8 mouse cellular contexts compared by ENCODE assay signal in the genomic region with DNA sequence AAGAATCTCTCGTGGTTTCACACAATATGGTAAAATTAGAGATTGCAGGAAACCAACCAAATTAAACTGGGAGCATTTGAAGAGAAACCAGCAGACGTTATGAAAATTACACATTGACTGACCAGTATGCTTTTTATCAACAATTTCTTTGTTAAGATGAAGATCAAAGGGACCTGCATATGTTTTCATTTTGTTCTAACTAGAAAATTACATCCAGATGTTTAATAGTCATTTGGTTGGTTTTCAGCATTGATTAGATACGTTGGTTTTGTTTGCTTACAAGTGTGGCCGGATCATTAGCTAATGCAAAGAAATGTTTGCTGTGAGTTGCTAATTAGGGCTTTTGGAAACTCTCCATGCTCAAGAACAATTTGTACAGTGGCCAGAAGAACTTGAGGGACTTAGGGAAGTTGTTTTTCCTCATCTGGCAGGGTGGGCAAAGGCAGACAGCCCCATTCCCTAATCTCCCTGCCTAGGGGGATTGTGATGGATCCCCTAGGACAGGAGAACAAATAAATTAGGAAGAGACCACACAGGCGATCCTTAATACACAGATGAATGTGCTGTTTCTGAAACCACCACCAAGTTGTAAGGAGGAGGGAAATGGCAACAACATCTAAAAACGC. TPM values are rescaled to one million over a fixed set of nuclear protein-coding genes. Genes with fewer than 3 reads are reported as not detected.
DNase-seq lines count a peak whose midpoint lies in the region; ATAC-seq and TF ChIP-seq lines count a peak whose summit lies in the region.
"Had no signal": no experiment of that assay in that cellular context is flagged by ENCODE, and none has a peak within 500 bp of the region (broad histone marks: within the 10 kb centered on the region; RNA-seq: fewer than 3 reads in every experiment).

No protein-coding gene starts in this region.

- ATAC-seq in lung, postnatal 0 days = no peak
- ATAC-seq in forebrain, embryonic 11.5 days (replicated peaks; ENCODE audit: low FRiP score) = no peak
- no peak for ATAC-seq in limb, embryonic 11.5 days (ENCODE audit: insufficient number of reproducible peaks, low FRiP score, low TSS enrichment, low read depth)
- no peak for ATAC-seq in stomach, embryonic 16.5 days (ENCODE audit: insufficient read depth, low FRiP score)

- 0 out of 2 replicates have a peak overlapping the region, but pooled peaks have one; percentile 5 for H3K4me2 ChIP-seq in lung, postnatal 0 days (replicated peaks; ENCODE audit: low read depth, low read length)
- peak overlapping the region; percentile 24; the same call in 1 of the 2 replicates for H3K4me2 ChIP-seq in forebrain, embryonic 11.5 days (ENCODE audit: low read depth, low read length, severe bottlenecking)
- peak overlapping the region; percentile 51; the same call in 1 of the 2 replicates for H3K4me2 ChIP-seq in limb, embryonic 11.5 days (ENCODE audit: low read depth, severe bottlenecking)
- H3K4me2 ChIP-seq in stomach, embryonic 16.5 days (ENCODE audit: low read depth, low read length) = peak overlapping the region; percentile 37

- no peaks in the 10 kb centered on the region for H3K9me3 ChIP-seq in lung, postnatal 0 days (ENCODE audit: low read length)
- H3K9me3 ChIP-seq in forebrain, embryonic 11.5 days (ENCODE audit: control insufficient read depth, low read length) = no peaks in the 10 kb centered on the region
- H3K9me3 ChIP-seq in limb, embryonic 11.5 days (ENCODE audit: control insufficient read depth, low read length) = no peaks in the 10 kb centered on the region
- H3K9me3 ChIP-seq in stomach, embryonic 16.5 days (replicated peaks; ENCODE audit: control insufficient read depth, low read length) = no peaks in the 10 kb centered on the region

- TF ChIP-seq EP300 in lung, postnatal 0 days (IDR thresholded peaks at IDR 0.05) = no peak

- H3K4me3 ChIP-seq in lung, postnatal 0 days (ENCODE audit: low read depth, low read length) = no peak overlapping the region
- H3K4me3 ChIP-seq in forebrain, embryonic 11.5 days (ENCODE audit: low read depth, low read length) = no peak overlapping the region
- H3K4me3 ChIP-seq in limb, embryonic 11.5 days (ENCODE audit: low read depth, low read length) = no peak overlapping the region; the same call in 1 of the 2 replicates
- peak overlapping the region; percentile 27 for H3K4me3 ChIP-seq in stomach, embryonic 16.5 days (replicated peaks; ENCODE audit: low read length)

- WGBS in lung, postnatal 0 days = 28% methylated on average over 6 of the region's 6 CpGs
- 12% methylated on average over 6 of the region's 6 CpGs for WGBS in forebrain, embryonic 11.5 days
- 4% methylated on average over 6 of the region's 6 CpGs for WGBS in limb, embryonic 11.5 days
- 38% methylated on average over 6 of the region's 6 CpGs for WGBS in stomach, embryonic 16.5 days

- no peak for TF ChIP-seq CTCF in lung, postnatal 0 days (IDR thresholded peaks at IDR 0.05)

- no peak overlapping the region for H3K27ac ChIP-seq in lung, postnatal 0 days (ENCODE audit: low read length)
- H3K27ac ChIP-seq in forebrain, embryonic 11.5 days (ENCODE audit: low read depth, low read length) = no peak overlapping the region
- no peak overlapping the region for H3K27ac ChIP-seq in limb, embryonic 11.5 days (replicated peaks; ENCODE audit: low read depth, low read length)
- H3K27ac ChIP-seq in stomach, embryonic 16.5 days (ENCODE audit: low read length) = no peak overlapping the region

- intact Hi-C loops in left cerebral cortex, postnatal 25 days (cut with DNase I) = loop anchor here (5.0 kb wide), 1 partner anchor 838 kb away; no protein-coding TSS in a partner anchor

- no peaks in the 10 kb centered on the region for H3K36me3 ChIP-seq in lung, postnatal 0 days (ENCODE audit: insufficient read depth, low read length)
- H3K36me3 ChIP-seq in forebrain, embryonic 11.5 days (ENCODE audit: control insufficient read depth, insufficient read depth, low read length) = no peaks in the 10 kb centered on the region
- H3K36me3 ChIP-seq in limb, embryonic 11.5 days (ENCODE audit: control insufficient read depth, insufficient read depth, low read length) = no peaks in the 10 kb centered on the region
- no peaks in the 10 kb centered on the region for H3K36me3 ChIP-seq in stomach, embryonic 16.5 days (ENCODE audit: control insufficient read depth, insufficient read depth, low read length)

- no peaks in the 10 kb centered on the region for H3K27me3 ChIP-seq in lung, postnatal 0 days (replicated peaks; ENCODE audit: insufficient read depth, low read length)
- no peaks in the 10 kb centered on the region; the same call in 1 of the 2 replicates for H3K27me3 ChIP-seq in forebrain, embryonic 11.5 days (ENCODE audit: control insufficient read depth, insufficient read depth, low read length)
- no peaks in the 10 kb centered on the region for H3K27me3 ChIP-seq in limb, embryonic 11.5 days (ENCODE audit: control insufficient read depth, insufficient read depth, low read length)
- H3K27me3 ChIP-seq in stomach, embryonic 16.5 days (ENCODE audit: control insufficient read depth, insufficient read depth, low read length) = no peaks in the 10 kb centered on the region

- no peak for DNase-seq in lung, postnatal 0 days (ENCODE audit: low spot score)
- DNase-seq in lung, adult 18-20 months = no peak
- no peak for DNase-seq in forebrain, embryonic 11.5 days (ENCODE audit: low spot score)
- peak; percentile 57 for DNase-seq in limb, embryonic 11.5 days (ENCODE audit: low spot score)
- DNase-seq in left cerebral cortex, postnatal 25 days (ENCODE audit: low spot score in 2 of 2) = no peak
- DNase-seq in thymus, postnatal 10 days (ENCODE audit: low spot score in 2 of 2) = no peak
- DNase-seq: cerebellum, postnatal 14 days had no signal

- peaks cover 2% of the 10 kb centered on the region; the same call in 1 of the 2 replicates for H3K4me1 ChIP-seq in lung, postnatal 0 days (ENCODE audit: insufficient read depth, low read depth, low read length)
- 0 out of 2 replicates have a peak, but pooled peaks cover 2% of the 10 kb centered on the region for H3K4me1 ChIP-seq in forebrain, embryonic 11.5 days (replicated peaks; ENCODE audit: control insufficient read depth, insufficient read depth, low read length)
- H3K4me1 ChIP-seq in limb, embryonic 11.5 days (ENCODE audit: control insufficient read depth, insufficient read depth, low read length) = peaks cover 7% of the 10 kb centered on the region; the same call in 1 of the 2 replicates
- H3K4me1 ChIP-seq in stomach, embryonic 16.5 days (ENCODE audit: control insufficient read depth, insufficient read depth, low read length) = peaks cover 8% of the 10 kb centered on the region; the same call in 1 of the 2 replicates

- H3K9ac ChIP-seq in lung, postnatal 0 days (replicated peaks; ENCODE audit: low read depth) = no peak overlapping the region
- no peak overlapping the region for H3K9ac ChIP-seq in forebrain, embryonic 11.5 days (ENCODE audit: low read length)
- no peak overlapping the region for H3K9ac ChIP-seq in limb, embryonic 11.5 days (ENCODE audit: low read length)
- no peak overlapping the region for H3K9ac ChIP-seq in stomach, embryonic 16.5 days (ENCODE audit: low read length)

RNA-seq across cellular contexts. Expression of a gene that starts 3.8 kb away (rescaled TPM):
- 18.2 and 18.9 TPM in 2 replicates for polyA plus RNA-seq in lung, postnatal 0 days (2015; fragmentation: Nextera tagmentation; extraction: Ambion mirVana)
- 61.6 and 63.9 TPM in 2 replicates for polyA plus RNA-seq in forebrain, embryonic 11.5 days (2014; fragmentation: Nextera tagmentation; extraction: Ambion mirVana)
- 31.4 and 31.8 TPM in 2 replicates for polyA plus RNA-seq in limb, embryonic 11.5 days (2014; fragmentation: Nextera tagmentation; extraction: Ambion mirVana)
- polyA plus RNA-seq in stomach, embryonic 16.5 days (2015; fragmentation: Nextera tagmentation; extraction: Ambion mirVana) = 10.7 and 12.8 TPM in 2 replicates
- total RNA-seq in left cerebral cortex, postnatal 25 days (2021) = 10 to 100 TPM; 38.6 to 53.1 TPM
